Mouse (Mus musculus) liver, postnatal 0 days (tissue): ENCODE measurements at regions not wholly inside any gene's neighbourhood (a gene's known extent, or its start where the extent isn't known, plus 50 kb on each side); places are given as distances from the start of the nearest gene placed in this dataset.
A peak's percentile ranks its signal among the peaks of the same experiment; 100 is the strongest.

ENCODE experiments used
- ATAC-seq: fragments of 200-750 bp; cut with Nextera tagmentation; 2 replicates; pipeline ENCODE4 v1.8.0; 2017; ENCODE audit warnings: mild to moderate bottlenecking, moderate library complexity
- DNase-seq: peaks from one replicate; pipeline ENCODE4 v3.0.0-alpha.2; 2016
- H3K27ac ChIP-seq: fragments of 300-500 bp; sonication (generic); 2 replicates; pipeline ENCODE4 v1.5.1; 2014; ENCODE audit warnings: antibody characterized with exemption, moderate library complexity, mild to moderate bottlenecking, low read depth
- H3K27me3 ChIP-seq: fragments of 300-500 bp; sonication (generic); 2 replicates; pipeline ENCODE4 v1.6.1; 2014; ENCODE audit warnings: low read length, control low read depth, mixed read lengths; ENCODE audit not compliant: insufficient read depth
- H3K36me3 ChIP-seq: fragments of 300-500 bp; sonication (generic); replicated peaks from 2 replicates; pipeline ENCODE4 v1.6.1; 2014; ENCODE audit warnings: mild to moderate bottlenecking, control low read depth, low read length, moderate library complexity, mixed read lengths; ENCODE audit not compliant: insufficient read depth
- H3K4me1 ChIP-seq: fragments of 300-500 bp; sonication (generic); 2 replicates; pipeline ENCODE4 v1.6.1; 2014; ENCODE audit warnings: antibody characterized with exemption, mild to moderate bottlenecking, control low read depth; ENCODE audit not compliant: insufficient read depth
- H3K4me2 ChIP-seq: fragments of 300-500 bp; sonication (generic); 2 replicates; pipeline ENCODE4 v1.6.1; 2014; ENCODE audit warnings: low read depth, mild to moderate bottlenecking, low read length, moderate library complexity, mixed read lengths
- H3K4me3 ChIP-seq: fragments of 300-500 bp; sonication (generic); 2 replicates; pipeline ENCODE4 v1.5.1; 2014; ENCODE audit warnings: low read depth, low read length
- H3K9ac ChIP-seq: fragments of 300-500 bp; sonication (generic); replicated peaks from 2 replicates; pipeline ENCODE4 v1.6.1; 2014; ENCODE audit warnings: mild to moderate bottlenecking, moderate library complexity
- H3K9me3 ChIP-seq: fragments of 300-500 bp; sonication (generic); 2 replicates; pipeline ENCODE4 v1.6.1; 2016; ENCODE audit warnings: mild to moderate bottlenecking, control low read depth, low read length, mixed read lengths
- CTCF ChIP-seq: sonication (generic); IDR thresholded peaks from 2 replicates; pipeline ENCODE4 v1.5.1; 2016; ENCODE audit warnings: antibody characterized with exemption, low read depth
- EP300 ChIP-seq: IDR thresholded peaks from 2 replicates; pipeline ENCODE4 v1.6.1; 2016; ENCODE audit warnings: antibody characterized with exemption, low read depth, mild to moderate bottlenecking
- WGBS: fragments of 180-500 bp; shearing (Covaris S2); extraction: QIAGEN DNeasy Blood & Tissue Kit; methylation state at CpG from one replicate; pipeline ENCODE4 v1.1.7; 2014; ENCODE audit not compliant: insufficient replicate concordance; 5-methylcytosine and 5-hydroxymethylcytosine counted together
- microRNA-seq: library from miRNA; unstranded; fragments of <30 nt; microRNA quantifications from one replicate; pipeline ENCODE4, GENCODE M21; 2016

- DNase-seq (no peak), ATAC-seq (no peak)
- no peak overlapping the region for H3K27ac ChIP-seq
- H3K4me2 ChIP-seq: no peak overlapping the region
- H3K36me3 ChIP-seq: no peaks in the 10 kb centered on the region
- 69% methylated on average over 3 of the region's 3 CpGs for WGBS
- TF ChIP-seq CTCF (no peak), EP300 (no peak)
- no peaks in the 10 kb centered on the region for H3K4me1 ChIP-seq
- H3K27me3 ChIP-seq: no peaks in the 10 kb centered on the region
- H3K4me3 ChIP-seq: no peak overlapping the region
- no peaks in the 10 kb centered on the region for H3K9me3 ChIP-seq
- no peak overlapping the region for H3K9ac ChIP-seq
Measured at GRCm38 (mm10) chr9:122673777-122674176, 73.4 kb upstream of the Topaz1 start.

DNA sequence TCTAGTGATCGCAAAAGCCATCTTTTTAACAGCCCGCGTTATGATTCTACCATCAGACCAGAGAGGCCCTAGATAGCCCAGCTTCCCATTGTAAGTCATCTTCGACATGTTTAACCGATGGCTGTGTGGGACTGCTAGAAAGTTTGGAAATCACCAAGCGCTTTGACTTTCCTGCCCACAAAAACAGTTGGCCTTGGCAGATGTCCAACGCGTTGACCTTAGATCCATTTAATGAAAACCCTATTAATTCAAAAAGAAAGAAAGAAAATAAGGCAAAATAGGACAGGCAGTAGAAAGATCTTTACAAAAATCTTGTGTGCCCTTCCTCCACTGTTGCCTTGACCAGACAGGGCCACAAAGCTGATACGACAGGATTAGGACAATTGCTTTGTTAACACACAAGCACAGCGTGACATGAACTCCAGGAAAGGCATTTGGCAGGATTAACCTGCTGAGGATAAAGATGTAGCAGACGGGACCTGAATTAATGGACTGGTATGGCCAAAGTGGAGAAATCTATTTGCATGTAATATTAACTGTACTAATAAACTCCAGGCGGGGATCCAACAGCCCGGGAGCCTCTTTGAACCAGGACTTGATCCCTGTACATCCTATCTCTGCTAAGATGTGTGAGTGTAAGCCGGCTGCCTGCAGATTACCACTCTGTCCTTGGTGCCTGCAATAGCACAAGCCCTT is 69.0 kb upstream of the Topaz1 start:
- Histone ChIP-seq H3K36me3 (no peaks in the 10 kb centered on the region), H3K4me2 (no peak overlapping the region), H3K4me3 (no peak overlapping the region), H3K9me3 (no peaks in the 10 kb centered on the region), H3K9ac (no peak overlapping the region), H3K27ac (no peak overlapping the region), H3K4me1 (no peaks in the 10 kb centered on the region), H3K27me3 (no peaks in the 10 kb centered on the region)
- 76% methylated on average over 14 of the region's 14 CpGs for WGBS
- DNase-seq (no peak), ATAC-seq (no peak)
- no peak for TF ChIP-seq EP300
- TF ChIP-seq CTCF: no peak

DNA sequence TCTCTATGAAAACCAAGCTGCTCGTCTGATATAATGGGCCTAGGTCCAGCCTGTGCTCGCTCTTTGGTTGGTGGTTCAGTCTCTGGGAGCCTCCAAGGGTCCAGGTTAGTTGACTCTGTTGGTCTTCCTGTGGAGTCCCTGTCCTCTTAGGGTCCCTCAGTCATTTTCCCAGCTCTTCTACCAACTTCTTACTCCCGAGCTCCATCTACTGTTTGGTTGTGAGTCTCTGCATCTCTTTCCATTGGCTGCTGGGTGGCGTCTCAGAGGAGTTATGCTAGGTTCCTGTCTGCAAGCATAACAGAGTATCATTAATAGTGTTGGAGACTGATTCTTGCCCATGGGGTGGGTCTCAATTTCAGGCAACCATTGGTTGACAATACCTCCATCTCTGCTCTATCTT is 60.0 kb upstream of the Topaz1 start:
- Histone ChIP-seq H3K4me3 (no peak overlapping the region), H3K4me1 (no peaks in the 10 kb centered on the region), H3K4me2 (no peak overlapping the region), H3K27ac (no peak overlapping the region), H3K27me3 (no peaks in the 10 kb centered on the region), H3K9me3 (no peaks in the 10 kb centered on the region), H3K9ac (no peak overlapping the region), H3K36me3 (no peaks in the 10 kb centered on the region)
- DNase-seq (no peak), ATAC-seq (no peak)
- 14% methylated on average over 4 of the region's 4 CpGs for WGBS
- TF ChIP-seq CTCF (peak; percentile 49), EP300 (no peak)

GRCm38 (mm10) chr9:122691879-122692278 is 55.3 kb upstream of the Topaz1 start:
- Histone ChIP-seq H3K9ac (no peak overlapping the region), H3K27ac (no peak overlapping the region), H3K36me3 (no peaks in the 10 kb centered on the region), H3K4me1 (no peaks in the 10 kb centered on the region), H3K9me3 (no peaks in the 10 kb centered on the region), H3K4me2 (no peak overlapping the region), H3K4me3 (no peak overlapping the region), H3K27me3 (no peaks in the 10 kb centered on the region)
- ATAC-seq (no peak), DNase-seq (no peak)
- TF ChIP-seq CTCF: peak; percentile 50
- TF ChIP-seq EP300: no peak
- WGBS: 59% methylated on average over 6 of the region's 6 CpGs

DNA sequence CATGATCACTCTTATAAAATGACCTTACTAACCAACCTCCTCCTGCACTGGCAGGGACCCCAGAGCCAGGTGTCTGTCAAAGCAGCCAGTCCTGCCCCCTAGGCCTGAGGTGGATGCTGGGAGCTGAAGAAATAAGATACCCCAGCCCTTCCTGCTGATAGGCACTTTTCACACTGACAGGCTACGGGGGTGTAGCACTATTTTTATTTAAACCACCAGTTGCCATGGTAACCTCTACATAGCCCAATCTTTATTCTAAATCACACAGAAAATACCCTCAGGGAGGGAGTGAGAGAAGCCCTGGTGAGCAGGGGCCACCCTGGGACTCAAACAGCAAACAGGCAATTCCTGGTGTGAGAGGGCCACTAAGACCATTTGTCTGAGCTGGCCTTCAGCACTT is 51.4 kb upstream of the Topaz1 start:
- no peak overlapping the region for H3K27ac ChIP-seq
- no peak overlapping the region for H3K9ac ChIP-seq
- no peaks in the 10 kb centered on the region for H3K4me1 ChIP-seq
- no peaks in the 10 kb centered on the region for H3K27me3 ChIP-seq
- 10% methylated on average over 1 of the region's 1 CpGs for WGBS
- no peak for ATAC-seq
- no peak overlapping the region for H3K4me2 ChIP-seq
- H3K9me3 ChIP-seq: no peaks in the 10 kb centered on the region
- no peak for TF ChIP-seq EP300
- TF ChIP-seq CTCF: no peak
- H3K36me3 ChIP-seq: no peaks in the 10 kb centered on the region
- H3K4me3 ChIP-seq: no peak overlapping the region
- DNase-seq: no peak

Small RNAs in the stretch of these regions (microRNA-seq; reads per million reads assigned to microRNA genes)
- 6.9 reads per million, percentile 13 among the genes with 10 or more reads in this experiment for gene Mir138-1
